Mouse (Mus musculus) CH12.LX (cell line): ENCODE data around the gene Ccdc159. TPM values are rescaled to one million over a fixed set of nuclear protein-coding genes. Genes with fewer than 3 reads are reported as not detected.

ENCODE experiments used
- DNase-seq: peaks from one replicate; pipeline ENCODE4 v3.0.0-alpha.2; 2013; ENCODE audit errors: extremely low read depth
- H3K27ac ChIP-seq: 2 replicates; pipeline ENCODE4 v1.5.1; 2012; ENCODE audit warnings: low read depth, mild to moderate bottlenecking, control low read depth, moderate library complexity; ENCODE audit not compliant: insufficient read depth
- H3K27me3 ChIP-seq: replicated peaks from 2 replicates; pipeline ENCODE3; 2012; ENCODE audit warnings: inconsistent platforms
- H3K36me3 ChIP-seq, 2 experiments: replicated peaks in 1 of 2; 2 replicates each; pipeline versions ENCODE3 to v1.6.1; 2012; ENCODE audit warnings: inconsistent platforms in 1 of 2, low read length in 1 of 2, mild to moderate bottlenecking in 1 of 2, mixed read lengths in 1 of 2, moderate library complexity in 1 of 2; ENCODE audit not compliant: control insufficient read depth in 1 of 2, insufficient read depth in 1 of 2
- H3K4me1 ChIP-seq, 2 experiments: 2 replicates each; pipeline ENCODE4 v1.6.1; 2012; ENCODE audit warnings: inconsistent platforms in 1 of 2, moderate library complexity in 1 of 2; ENCODE audit not compliant: insufficient read depth in 2 of 2, control insufficient read depth in 1 of 2
- H3K4me2 ChIP-seq: 2 replicates; pipeline ENCODE4 v1.6.1; 2012; ENCODE audit warnings: low read depth, mild to moderate bottlenecking, control low read depth; ENCODE audit not compliant: poor library complexity, insufficient read depth, severe bottlenecking
- H3K4me3 ChIP-seq, 3 experiments: fragments of 150-350 bp in 1 of 3; sonication (generic) in 1 of 3; replicated peaks in 1 of 3; 2 replicates each; pipeline versions ENCODE3 to v1.5.1; 2011 to 2012; ENCODE audit warnings: low read depth in 2 of 3, low read length in 2 of 3, mild to moderate bottlenecking in 2 of 3, moderate library complexity in 2 of 3, control low read depth in 1 of 3, improper control_type of control experiment in 1 of 3, inconsistent platforms in 1 of 3, mixed read lengths in 1 of 3; ENCODE audit not compliant: poor library complexity in 1 of 3
- H3K79me2 ChIP-seq: replicated peaks from 2 replicates; pipeline ENCODE4 v1.6.1; 2012; ENCODE audit warnings: mild to moderate bottlenecking, moderate library complexity; ENCODE audit not compliant: control insufficient read depth, poor library complexity, insufficient read depth, severe bottlenecking; ENCODE audit errors: extremely low read depth
- H3K9ac ChIP-seq: 2 replicates; pipeline ENCODE4 v1.6.1; 2012; ENCODE audit warnings: low read depth, mild to moderate bottlenecking, control low read depth, moderate library complexity; ENCODE audit not compliant: insufficient read depth
- H3K9me3 ChIP-seq: replicated peaks from 2 replicates; pipeline ENCODE3; 2012; ENCODE audit warnings: low read length, inconsistent platforms, mixed read lengths
- CHD1 ChIP-seq: IDR thresholded peaks from 2 replicates; pipeline ENCODE4 v1.6.1; 2012; ENCODE audit warnings: low read depth, low read length, improper control_type of control experiment, inconsistent platforms
- CTCF ChIP-seq, 2 experiments: IDR thresholded peaks in 1 of 2; conservative IDR thresholded peaks in 1 of 2; 2 replicates each; pipeline ENCODE4 v1.5.1; 2011 to 2012; ENCODE audit warnings: low read depth in 2 of 2, low read length in 2 of 2, improper control_type of control experiment in 1 of 2, inconsistent platforms in 1 of 2, mild to moderate bottlenecking in 1 of 2, moderate library complexity in 1 of 2
- E2F4 ChIP-seq: IDR thresholded peaks from 2 replicates; pipeline ENCODE4 v1.6.1; 2011; ENCODE audit warnings: low read depth, low read length, improper control_type of control experiment; ENCODE audit not compliant: insufficient replicate concordance
- EP300 ChIP-seq: IDR thresholded peaks from 2 replicates; pipeline ENCODE4 v1.6.1; 2011; ENCODE audit warnings: low read length, improper control_type of control experiment
- HCFC1 ChIP-seq: IDR thresholded peaks from 2 replicates; pipeline ENCODE4 v1.6.1; 2012; ENCODE audit warnings: low read depth, mild to moderate bottlenecking, inconsistent platforms, low read length, improper control_type of control experiment
- JUN ChIP-seq: IDR thresholded peaks from 2 replicates; pipeline ENCODE4 v1.6.1; 2011; ENCODE audit warnings: low read depth, mild to moderate bottlenecking, low read length, improper control_type of control experiment, moderate library complexity; ENCODE audit not compliant: insufficient read depth
- JUND ChIP-seq: conservative IDR thresholded peaks from 2 replicates; pipeline ENCODE4 v1.6.1; 2011; ENCODE audit warnings: low read depth, low read length, improper control_type of control experiment
- KAT2A ChIP-seq: IDR thresholded peaks from 2 replicates; pipeline ENCODE4 v1.6.1; 2012; ENCODE audit warnings: low read length, improper control_type of control experiment, inconsistent platforms; ENCODE audit not compliant: insufficient replicate concordance
- MAFK ChIP-seq: IDR thresholded peaks from 2 replicates; pipeline ENCODE4 v1.6.1; 2011; ENCODE audit warnings: low read length, improper control_type of control experiment; ENCODE audit not compliant: insufficient replicate concordance
- MXI1 ChIP-seq: IDR thresholded peaks from 2 replicates; pipeline ENCODE4 v1.6.1; 2011; ENCODE audit warnings: mild to moderate bottlenecking, low read depth, low read length, improper control_type of control experiment
- NELFE ChIP-seq: IDR thresholded peaks from 2 replicates; pipeline ENCODE4 v1.6.1; 2011; ENCODE audit warnings: low read depth, low read length, improper control_type of control experiment
- NRF1 ChIP-seq: IDR thresholded peaks from 2 replicates; pipeline ENCODE4 v1.6.1; 2014; ENCODE audit warnings: low read depth, mild to moderate bottlenecking, inconsistent platforms, low read length, improper control_type of control experiment, moderate library complexity
- PAX5 ChIP-seq: IDR thresholded peaks from 2 replicates; pipeline ENCODE4 v1.6.1; 2012; ENCODE audit warnings: low read length, inconsistent platforms, mixed read lengths
- RAD21 ChIP-seq: IDR thresholded peaks from 2 replicates; pipeline ENCODE4 v1.6.1; 2011; ENCODE audit warnings: low read depth, mild to moderate bottlenecking, low read length, improper control_type of control experiment, moderate library complexity
- RCOR1 ChIP-seq: conservative IDR thresholded peaks from 2 replicates; pipeline ENCODE4 v1.6.1; 2012; ENCODE audit warnings: low read depth, mild to moderate bottlenecking, inconsistent platforms, low read length, improper control_type of control experiment
- SIN3A ChIP-seq: IDR thresholded peaks from 2 replicates; pipeline ENCODE4 v1.6.1; 2012; ENCODE audit warnings: low read length, improper control_type of control experiment, inconsistent platforms
- SMC3 ChIP-seq: IDR thresholded peaks from 2 replicates; pipeline ENCODE4 v1.6.1; 2011; ENCODE audit warnings: low read depth, low read length, improper control_type of control experiment
- TCF12 ChIP-seq: IDR thresholded peaks from 2 replicates; pipeline ENCODE4 v1.6.1; 2014; ENCODE audit warnings: low read depth, mild to moderate bottlenecking, inconsistent platforms, low read length, improper control_type of control experiment
- USF1 ChIP-seq: IDR thresholded peaks from 2 replicates; pipeline ENCODE4 v1.6.1; 2014; ENCODE audit warnings: low read depth, mild to moderate bottlenecking, inconsistent platforms, low read length, improper control_type of control experiment
- USF2 ChIP-seq: conservative IDR thresholded peaks from 2 replicates; pipeline ENCODE4 v1.6.1; 2011; ENCODE audit warnings: low read depth, low read length, improper control_type of control experiment
- ZC3H11A ChIP-seq: IDR thresholded peaks from 2 replicates; pipeline ENCODE4 v1.6.1; 2012; ENCODE audit warnings: low read depth, mild to moderate bottlenecking, inconsistent platforms, low read length, improper control_type of control experiment
- ZKSCAN1 ChIP-seq: IDR thresholded peaks from 2 replicates; pipeline ENCODE4 v1.6.1; 2012; ENCODE audit warnings: low read depth, inconsistent platforms, low read length, improper control_type of control experiment, borderline replicate concordance
- ZMIZ1 ChIP-seq: IDR thresholded peaks from 2 replicates; pipeline ENCODE4 v1.6.1; 2012; ENCODE audit warnings: low read depth, mild to moderate bottlenecking, inconsistent platforms, low read length, improper control_type of control experiment
- ZNF384 ChIP-seq: IDR thresholded peaks from 2 replicates; pipeline ENCODE4 v1.6.1; 2012; ENCODE audit warnings: low read depth, low read length, improper control_type of control experiment, inconsistent platforms
- dilution Hi-C: fragments of 300-500 bp; cut with MboI; formaldehyde crosslinking; loops from 2 replicates; pipeline ENCODE4 v1.14.3; 2020; ENCODE audit warnings: low sequenced_read_pairs; ENCODE audit not compliant: extremely low pct_unique_long_range_greater_than_20kb, extremely low pct_ligation_motif_present
- in situ Hi-C: fragments of 300-500 bp; cut with MboI; formaldehyde crosslinking; loops from 3 replicates; pipeline ENCODE4 v1.14.3; 2019; ENCODE audit warnings: low sequenced_read_pairs, low pct_ligation_motif_present, low pct_unique_long_range_greater_than_20kb, mixed read lengths
- polyA plus RNA-seq: library from polyadenylated mRNA; unstranded; fragments of >175 nt; gene quantifications from 2 replicates; pipeline ENCODE4 v1.2.1, GENCODE M21; 2012; ENCODE audit warnings: low read depth; ENCODE audit not compliant: insufficient read length
- total RNA-seq, 2 experiments: library from RNA; depleted of rRNA; stranded (reverse); fragments of 300-350 nt in 1 of 2; fragments of >200 nt in 1 of 2; gene quantifications; 2 replicates each; pipeline ENCODE4 v1.2.3; 2012 to 2014

Ccdc159 gene
- total and polyA plus RNA-seq, 3 experiments = not detected

- Histone ChIP-seq H3K27me3 (peaks cover 46% of the 10 kb centered on the region), H3K36me3 (peaks cover 3% of the 10 kb centered on the region in 2 experiments), H3K9me3 (no peaks in the 10 kb centered on the region), H3K4me2 (peak overlapping the region; percentile 85), H3K4me3 (peak overlapping the region in 1 of 3 experiments; percentile 51), H3K79me2 (0 out of 2 replicates have a peak, but pooled peaks cover 2% of the 10 kb centered on the region), H3K4me1 (peaks cover 10 to 11% of the 10 kb centered on the region in 2 experiments), H3K27ac (no peak overlapping the region), H3K9ac (no peak overlapping the region)
- in situ Hi-C loops = loop anchor here (5.0 kb wide), 1 partner anchor 41 kb away; the partner anchor contains the start of genes Ccdc151 and Prkcsh
- TF ChIP-seq NELFE = no peak
- TF ChIP-seq ZC3H11A = no peak
- no peak for TF ChIP-seq MAFK
- TF ChIP-seq TCF12 = no peak
- TF ChIP-seq MXI1 = no peak
- TF ChIP-seq ZNF384 = no peak
- DNase-seq = no peak
- dilution Hi-C loops = no loop called here
Measured at GRCm38 (mm10) chr9:21961366-21961980, 34.2 kb downstream of the Ccdc159 start.

GRCm38 (mm10) chr9:21962010-21962409, 34.7 kb downstream of the Ccdc159 start:
- peaks cover 7 to 11% of the 10 kb centered on the region in 2 experiments; a peak in 3 of 4 replicates for H3K4me1 ChIP-seq

More at GRCm38 (mm10) chr9:21962010-21962409, 34.7 kb downstream of the Ccdc159 start:
- Histone ChIP-seq H3K79me2 (no peaks in the 10 kb centered on the region), H3K27me3 (peaks cover 47% of the 10 kb centered on the region), H3K9ac (peak overlapping the region; percentile 22; the same call in 1 of the 2 replicates), H3K36me3 (peaks cover 3% of the 10 kb centered on the region in 2 experiments), H3K4me2 (peak overlapping the region; percentile 85), H3K4me3 (peak overlapping the region in 2 of 3 experiments; percentile 15 to 51), H3K9me3 (no peaks in the 10 kb centered on the region), H3K27ac (no peak overlapping the region)
- in situ Hi-C loops (loop anchor here (5.0 kb wide), 1 partner anchor 40 kb away; the partner anchor contains the start of genes Ccdc151 and Prkcsh), dilution Hi-C loops (no loop called here)
- DNase-seq = no peak
- TF ChIP-seq NELFE (no peak), CTCF (conservative IDR thresholded peaks at IDR 0.05 in 1 of 2, IDR thresholded peaks at IDR 0.05 in 1 of 2; ENCODE audit: low read depth in 2 of 2, low read length in 2 of 2) (no peak), KAT2A (no peak), JUN (no peak), SIN3A (no peak), RCOR1 (no peak), JUND (no peak), SMC3 (no peak), CHD1 (no peak), USF2 (no peak), E2F4 (no peak), ZKSCAN1 (no peak), PAX5 (no peak), ZC3H11A (no peak), RAD21 (no peak), USF1 (no peak), HCFC1 (no peak), EP300 (no peak), ZMIZ1 (no peak), NRF1 (no peak)
